Mouse (Mus musculus) kidney, postnatal 36 days (tissue): Measurements from ENCODE around the gene Slc7a7.
"Not testable (repeated sequence)": the region's sequence is repeated elsewhere in the genome, so short reads cannot be mapped to it uniquely, and the experiment has no call there.

Experiments
- DNase-seq, 2 experiments: peaks; one replicate each; pipeline ENCODE4 v3.0.0; 2021 to 2022; ENCODE audit warnings: mixed read lengths in 2 of 2

The Slc7a7 gene

GRCm38 (mm10) chr14:54371460-54371859 is 46.1 kb downstream of the Slc7a7 start:
- DNase-seq, result no peak

GRCm38 (mm10) chr14:54370595-54370994 is 47.0 kb downstream of the Slc7a7 start:
- DNase-seq, result no peak

DNA sequence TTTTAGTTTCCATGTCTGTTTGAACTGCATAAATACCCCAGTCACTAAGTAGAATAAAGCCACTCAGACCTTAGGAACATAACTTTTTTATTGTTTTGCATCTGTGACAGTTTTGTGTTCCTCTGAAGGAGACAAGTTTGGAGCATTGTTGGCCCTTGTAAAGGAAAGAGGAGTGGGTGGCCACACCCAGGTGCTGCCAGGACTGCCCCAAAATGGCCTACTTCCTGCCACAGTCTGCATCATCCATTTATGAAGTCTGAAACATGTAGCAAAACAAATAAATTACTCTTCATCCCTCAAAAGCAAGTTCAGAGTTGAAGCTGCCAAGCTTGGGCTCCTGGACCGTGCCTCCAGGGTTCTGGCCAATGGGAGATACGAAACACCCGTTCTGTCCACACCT is 48.2 kb downstream of the Slc7a7 start:
- DNase-seq, result no peak

DNA sequence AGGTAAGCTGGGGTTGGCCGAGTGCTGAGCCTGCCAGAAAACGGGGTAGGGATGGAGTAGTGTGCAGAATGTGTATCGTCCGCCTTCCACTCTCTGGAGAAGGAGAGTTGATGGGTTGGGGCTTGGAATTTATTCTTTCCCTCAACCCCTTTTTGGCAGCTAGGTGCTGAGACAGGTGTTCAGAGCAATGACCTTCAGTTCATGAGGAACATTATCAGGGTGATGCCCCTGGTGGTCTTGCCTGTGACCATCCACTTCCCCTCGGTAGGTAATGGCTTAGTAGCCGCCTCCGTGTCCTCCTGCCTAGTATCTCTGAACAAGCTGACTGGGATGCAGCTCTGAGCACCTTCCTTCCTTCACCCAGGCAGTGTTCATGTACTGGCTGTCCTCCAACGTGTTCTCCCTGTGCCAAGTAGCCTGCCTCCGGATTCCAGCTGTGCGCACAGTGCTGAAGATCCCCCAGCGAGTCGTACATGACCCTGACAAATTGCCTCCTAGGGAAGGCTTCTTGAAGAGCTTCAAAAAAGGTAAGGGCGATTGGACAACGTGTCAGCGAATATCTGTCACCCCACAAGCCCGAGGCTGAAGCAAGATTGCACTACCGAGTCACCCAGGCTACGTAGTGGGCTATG is 50.0 kb downstream of the Slc7a7 start:
- DNase-seq, result peak; percentile 54 to 64

GRCm38 (mm10) chr14:54366581-54366980 is 51.0 kb downstream of the Slc7a7 start:
- no peak for DNase-seq

DNA sequence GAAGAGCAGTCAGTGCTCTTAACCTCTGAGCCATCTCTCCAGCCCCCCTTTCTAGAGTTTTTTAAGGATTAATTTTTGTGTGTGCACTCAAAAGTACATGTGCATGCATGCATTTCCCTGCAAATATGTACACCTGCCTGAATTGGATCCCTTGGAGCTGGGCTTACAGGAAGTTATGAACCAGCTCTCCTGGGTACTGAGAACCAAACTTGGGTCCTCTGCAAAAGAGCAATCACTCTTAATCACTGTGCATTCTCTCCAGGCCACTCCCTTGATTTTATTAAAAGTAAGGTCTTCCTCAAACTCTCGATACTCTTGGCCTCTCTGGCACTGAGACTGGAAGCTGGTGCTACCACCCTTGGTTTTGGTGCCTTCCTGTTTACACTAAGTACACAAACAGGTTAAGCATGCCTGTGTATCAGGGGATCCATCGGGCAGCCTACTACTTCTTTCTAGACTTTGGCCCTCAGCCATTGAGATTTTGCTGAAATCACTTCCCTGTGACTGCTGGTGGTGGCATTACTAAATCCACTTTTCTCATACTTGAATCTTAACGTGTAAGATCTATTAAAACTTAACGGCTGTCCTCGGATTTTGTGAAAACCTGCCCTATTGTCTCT is 52.4 kb downstream of the Slc7a7 start:
- DNase-seq, result no peak

- DNase-seq, result no peak
Measured at GRCm38 (mm10) chr14:54363156-54363555, 54.4 kb downstream of the Slc7a7 start.

DNA sequence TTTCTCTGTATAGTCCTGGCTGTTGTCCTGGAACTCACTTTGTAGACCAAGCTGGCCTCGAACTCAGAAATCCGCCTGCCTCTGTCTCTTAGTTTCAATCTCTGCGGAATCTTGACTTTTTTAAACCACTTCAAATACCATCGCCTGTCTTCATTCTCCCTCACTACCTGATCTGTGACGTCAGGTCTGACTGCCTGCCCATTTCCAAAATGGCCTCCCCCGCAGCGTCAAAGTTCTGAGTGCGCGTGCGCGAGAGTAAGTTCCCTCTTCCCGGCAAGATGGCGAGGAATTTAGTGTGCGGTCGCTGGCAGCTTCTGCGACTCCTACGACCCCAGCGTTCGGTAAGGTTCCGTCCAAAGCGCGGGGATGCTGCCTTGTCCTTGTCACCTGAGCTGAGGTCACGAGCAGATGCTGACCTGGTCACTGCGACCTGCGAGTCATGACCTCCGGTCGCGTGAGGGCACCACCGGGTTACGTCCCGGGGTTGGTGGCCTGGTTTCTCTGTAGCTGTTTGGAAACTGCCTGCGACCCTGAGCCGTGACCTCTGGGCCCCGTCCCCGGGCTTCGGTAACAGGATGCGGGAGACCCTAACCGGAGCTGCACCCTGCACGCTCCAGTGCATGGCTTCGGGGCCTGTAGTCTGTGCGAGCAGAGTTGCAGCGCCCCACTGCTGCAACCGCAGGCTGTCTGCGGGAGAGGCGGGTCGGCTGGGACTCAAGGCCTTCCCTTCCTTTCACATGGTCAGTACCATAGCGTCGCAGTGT is 56.8 kb downstream of the Slc7a7 start, which contains the start of gene Oxa1l:
Gene Oxa1l (plus strand): TSS at position 258 of the 764 bp plus-strand sequence.
- DNase-seq, result peak; percentile 95

DNA sequence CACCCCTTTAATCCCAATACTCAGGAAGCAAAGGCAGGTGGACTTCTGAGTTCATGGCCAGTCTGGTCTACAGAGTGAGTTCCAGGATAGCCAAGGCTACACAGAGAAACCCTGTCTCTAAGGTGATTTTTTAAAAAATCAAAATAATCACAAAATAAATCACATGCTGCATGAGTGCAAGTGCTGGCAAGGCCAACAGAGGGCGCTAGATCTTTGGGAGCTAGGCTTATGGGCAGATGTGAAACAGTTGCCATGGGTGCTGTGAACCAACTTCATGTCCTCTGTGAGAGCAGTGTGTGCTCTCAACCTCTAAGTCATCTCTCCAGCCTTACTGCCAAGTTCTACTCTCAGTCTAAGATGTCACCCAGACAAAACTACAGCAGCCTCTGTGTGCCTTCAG is 63.2 kb downstream of the Slc7a7 start:
- DNase-seq, result no peak

DNA sequence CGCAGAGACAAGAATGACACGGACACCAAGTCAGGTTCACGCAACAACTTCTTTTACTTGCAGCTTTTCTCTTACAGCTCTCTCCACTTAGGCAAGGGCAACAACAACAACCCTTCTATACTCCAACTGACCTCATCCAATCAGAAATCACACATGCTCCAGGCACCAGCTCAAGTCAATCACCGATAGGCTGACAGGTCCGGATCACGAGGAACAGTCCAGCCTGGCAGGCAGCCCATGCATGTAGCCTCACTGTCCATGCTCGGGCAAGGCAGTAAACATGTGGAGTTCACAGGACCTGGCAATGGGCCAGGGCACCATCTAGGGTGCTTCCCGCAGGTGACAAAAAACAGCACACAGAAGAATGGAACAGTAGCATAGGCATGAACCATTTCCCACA is 65.3 kb downstream of the Slc7a7 start:
- no peak for DNase-seq

DNA sequence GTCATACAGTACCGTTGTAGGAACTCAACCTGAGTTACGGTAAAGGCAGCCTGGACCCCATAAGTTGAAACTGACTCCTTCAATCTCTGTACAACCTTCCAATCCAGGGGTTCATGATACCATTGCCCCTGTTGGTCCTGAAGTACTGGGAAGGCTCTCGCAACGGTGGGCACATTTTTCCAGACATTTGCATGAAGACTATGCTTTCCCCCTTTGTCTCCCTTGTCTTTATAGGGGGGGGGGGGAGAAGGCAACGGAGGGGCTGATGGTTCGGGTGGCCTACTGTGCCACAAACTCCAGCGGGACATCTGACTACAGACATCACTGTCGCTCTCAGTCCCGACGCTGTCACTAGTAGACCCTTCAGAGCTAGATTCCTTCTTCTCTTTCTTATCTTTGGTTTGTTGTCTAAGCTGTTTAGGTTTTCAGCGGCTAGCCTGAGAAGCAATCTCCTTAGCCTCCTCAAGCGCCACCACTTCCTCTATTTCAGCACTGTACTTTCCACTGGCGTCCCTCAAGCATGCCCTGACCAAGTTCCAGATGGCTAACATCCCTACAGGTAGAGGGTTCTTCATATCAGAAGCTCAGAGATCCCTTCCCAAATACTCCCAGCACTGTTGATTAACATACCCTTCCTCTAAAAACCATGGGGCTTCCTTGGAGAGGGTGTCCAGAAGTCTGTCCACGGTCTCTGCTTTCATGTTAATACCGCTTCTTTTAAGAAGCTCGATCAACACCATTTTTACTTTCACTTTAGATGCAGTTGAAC is 66.6 kb downstream of the Slc7a7 start:
- DNase-seq, result not testable (repeated sequence)

DNA sequence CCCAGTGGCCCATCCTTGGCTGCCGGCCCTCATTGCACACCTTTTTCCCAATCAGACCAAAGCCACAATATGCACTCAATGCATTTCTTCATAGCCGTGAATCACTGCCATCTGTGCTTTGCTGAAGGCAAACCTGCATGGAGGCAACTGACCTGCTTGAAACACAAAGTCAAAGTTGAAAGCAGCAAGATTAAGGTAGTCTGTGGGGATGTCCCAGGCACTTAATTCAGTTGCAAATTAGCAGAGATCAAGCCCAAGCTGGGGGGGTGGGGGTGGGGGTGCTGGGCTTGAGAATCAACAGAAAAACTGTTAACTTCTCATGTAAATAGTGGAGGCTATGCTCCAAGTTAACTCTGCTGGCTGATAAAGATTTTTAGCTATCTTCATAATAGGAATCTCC is 75.8 kb downstream of the Slc7a7 start:
- DNase-seq, result not testable (repeated sequence)

DNA sequence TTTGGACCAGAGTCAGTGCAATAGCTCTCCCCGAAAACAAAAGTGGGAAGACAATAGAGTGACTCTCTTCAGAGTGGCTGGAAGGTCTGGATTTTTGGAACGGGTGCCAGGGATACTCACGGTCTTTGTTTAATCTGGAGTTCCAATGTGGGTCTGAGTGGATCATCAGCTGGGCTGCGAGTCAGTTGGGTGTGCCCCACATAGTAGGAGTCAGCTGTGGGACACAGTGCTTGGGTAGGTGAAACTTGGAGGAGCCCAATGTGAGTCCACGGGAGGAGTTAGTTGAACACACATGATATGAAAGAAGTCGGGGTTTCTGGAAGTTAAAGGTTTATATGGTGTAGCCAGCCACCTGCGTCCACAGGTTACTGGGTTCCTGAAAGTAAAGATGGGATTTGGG is 76.7 kb downstream of the Slc7a7 start:
- no peak for DNase-seq

- DNase-seq, result peak; percentile 37 to 43
Measured at GRCm38 (mm10) chr14:54333452-54334189, 84.0 kb downstream of the Slc7a7 start.

DNA sequence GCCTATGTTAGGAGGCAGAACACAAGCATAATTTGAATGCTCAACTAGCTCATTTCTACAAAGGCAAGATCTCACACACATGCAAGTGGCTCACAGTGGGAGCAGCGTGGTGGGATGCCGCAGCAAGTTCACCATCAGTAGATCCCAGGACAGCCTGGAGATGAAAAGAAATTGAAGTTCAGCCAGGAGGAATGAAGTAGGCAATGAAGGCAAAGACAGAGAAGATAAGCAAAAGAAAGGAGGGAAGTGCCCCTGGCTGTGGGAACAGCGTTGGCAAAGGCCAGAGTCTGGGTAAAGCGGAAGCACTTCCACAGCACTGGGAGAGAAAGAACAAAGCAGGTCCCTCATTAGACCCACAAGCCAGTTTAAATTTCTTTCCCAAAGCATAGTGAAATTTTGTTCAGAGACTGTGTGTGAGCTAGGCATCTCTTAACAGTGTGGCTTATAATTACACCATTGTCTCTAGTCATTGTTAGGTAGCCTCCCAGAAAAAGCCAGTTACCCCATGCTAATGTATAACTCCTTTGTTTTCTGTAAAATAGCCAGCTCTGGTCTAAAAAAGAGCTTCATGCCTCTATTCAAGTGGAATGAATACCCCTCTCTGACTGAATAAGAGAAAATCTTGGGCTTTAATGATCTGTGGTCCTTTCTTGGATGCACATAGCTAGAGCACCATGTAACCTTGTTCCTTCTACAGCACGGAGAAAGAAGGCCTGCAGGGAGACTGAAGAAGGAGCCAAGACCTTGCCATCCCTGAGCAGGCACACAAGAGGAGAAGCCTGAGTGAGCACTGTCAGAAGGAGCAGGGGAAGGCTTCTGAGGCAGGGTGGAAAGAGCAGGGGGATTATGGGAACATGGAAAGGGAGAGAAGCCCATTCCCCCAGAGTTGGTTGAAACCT is 85.2 kb downstream of the Slc7a7 start:
- no peak for DNase-seq

GRCm38 (mm10) chr14:54331178-54331577 is 86.4 kb downstream of the Slc7a7 start:
- no peak for DNase-seq

DNA sequence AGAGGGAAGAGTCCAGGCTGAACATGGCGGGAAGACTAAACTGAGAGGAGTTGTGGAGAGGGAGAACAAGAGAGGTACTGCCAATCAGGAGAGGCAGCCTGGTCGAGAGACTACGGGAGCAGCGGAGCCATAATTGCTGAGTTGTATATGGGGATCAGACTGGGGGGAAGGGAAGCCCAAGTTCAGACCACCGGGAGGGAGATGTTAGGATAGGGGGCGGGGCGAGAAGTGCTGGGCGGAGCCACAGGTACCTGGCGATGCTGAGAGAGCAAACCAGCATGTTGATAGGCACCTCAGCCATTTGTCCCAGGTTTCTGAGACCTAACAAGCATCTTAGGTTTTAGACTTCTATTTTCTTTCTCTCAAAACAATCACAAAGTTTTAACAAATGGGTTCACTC is 88.4 kb downstream of the Slc7a7 start:
- DNase-seq, result no peak

DNA sequence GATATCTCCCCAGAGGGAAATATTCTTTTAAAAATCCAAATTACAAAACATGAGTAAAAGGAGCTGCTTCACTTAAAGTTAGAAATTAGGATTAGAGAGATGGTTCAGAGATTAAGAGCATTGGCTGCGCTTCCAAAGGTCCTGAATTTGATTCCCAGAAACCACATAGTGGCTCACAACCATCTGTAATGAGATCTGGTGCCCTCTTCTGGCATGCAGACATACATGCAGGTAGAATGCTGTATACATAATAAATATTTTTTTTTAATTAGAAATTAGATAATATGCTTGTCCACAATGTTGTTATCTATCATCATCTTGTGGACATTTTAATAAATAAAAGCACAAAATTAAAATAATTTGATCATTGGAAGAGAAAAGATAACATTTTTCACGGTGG is 89.0 kb downstream of the Slc7a7 start:
- no peak for DNase-seq

- DNase-seq, result no peak
Measured at GRCm38 (mm10) chr14:54324486-54324885, 93.1 kb downstream of the Slc7a7 start.

DNA sequence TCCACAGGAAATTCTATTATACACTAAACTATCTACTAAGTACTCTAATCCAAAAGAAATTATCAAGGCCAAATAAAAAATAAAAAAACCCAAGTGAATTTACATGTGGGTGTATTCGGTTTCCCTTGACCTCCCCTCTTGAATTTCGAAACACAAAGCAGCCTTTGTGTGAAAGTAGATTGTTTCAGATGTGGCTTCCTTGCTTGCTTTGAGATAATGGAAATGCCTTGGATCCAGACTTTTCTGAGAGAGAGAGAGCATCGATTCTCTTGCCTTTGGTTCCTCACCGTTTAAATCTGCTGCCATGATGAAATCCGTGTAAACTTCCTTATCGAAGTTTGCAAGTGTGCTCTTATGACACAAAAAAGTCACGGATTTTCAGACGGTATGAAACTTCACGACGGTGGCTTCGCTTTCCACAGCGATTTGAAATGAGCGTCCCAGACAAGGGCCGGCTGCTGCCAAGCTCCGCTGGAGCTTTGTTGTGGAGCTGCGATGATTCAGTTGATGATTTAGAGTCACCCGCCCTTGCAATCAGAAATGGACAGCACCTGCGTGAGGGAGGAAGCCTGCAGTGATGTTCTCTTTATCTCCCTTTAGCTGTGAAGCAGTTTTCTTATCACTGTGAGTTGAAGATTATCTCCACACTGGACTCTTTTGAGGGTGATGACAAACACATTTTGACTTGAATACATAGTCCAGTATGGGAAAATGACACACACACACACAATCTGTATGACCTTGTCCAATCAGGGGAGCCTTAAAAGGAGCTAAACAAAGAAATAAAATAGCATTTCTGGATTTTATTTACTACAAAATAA is 95.8 kb downstream of the Slc7a7 start:
- DNase-seq, result no peak
